Mouse (Mus musculus) gastrocnemius, adult 8-10 months (tissue): Measurements from ENCODE around the gene Rnf141. TPM values are rescaled to one million over a fixed set of nuclear protein-coding genes. Genes with fewer than 3 reads are reported as not detected.

Experiments
- DNase-seq, 2 experiments: peaks; one replicate each; pipeline ENCODE4 v3.0.0; 2022; ENCODE audit warnings: low spot score in 2 of 2
- total RNA-seq, 4 experiments: library from RNA; stranded (reverse); gene quantifications; 2 replicates each; pipeline ENCODE4 v1.2.4; 2022

The Rnf141 gene
- 10 to 100 TPM; 19.8 to 25.9 (median 23.2) TPM for total RNA-seq

DNA sequence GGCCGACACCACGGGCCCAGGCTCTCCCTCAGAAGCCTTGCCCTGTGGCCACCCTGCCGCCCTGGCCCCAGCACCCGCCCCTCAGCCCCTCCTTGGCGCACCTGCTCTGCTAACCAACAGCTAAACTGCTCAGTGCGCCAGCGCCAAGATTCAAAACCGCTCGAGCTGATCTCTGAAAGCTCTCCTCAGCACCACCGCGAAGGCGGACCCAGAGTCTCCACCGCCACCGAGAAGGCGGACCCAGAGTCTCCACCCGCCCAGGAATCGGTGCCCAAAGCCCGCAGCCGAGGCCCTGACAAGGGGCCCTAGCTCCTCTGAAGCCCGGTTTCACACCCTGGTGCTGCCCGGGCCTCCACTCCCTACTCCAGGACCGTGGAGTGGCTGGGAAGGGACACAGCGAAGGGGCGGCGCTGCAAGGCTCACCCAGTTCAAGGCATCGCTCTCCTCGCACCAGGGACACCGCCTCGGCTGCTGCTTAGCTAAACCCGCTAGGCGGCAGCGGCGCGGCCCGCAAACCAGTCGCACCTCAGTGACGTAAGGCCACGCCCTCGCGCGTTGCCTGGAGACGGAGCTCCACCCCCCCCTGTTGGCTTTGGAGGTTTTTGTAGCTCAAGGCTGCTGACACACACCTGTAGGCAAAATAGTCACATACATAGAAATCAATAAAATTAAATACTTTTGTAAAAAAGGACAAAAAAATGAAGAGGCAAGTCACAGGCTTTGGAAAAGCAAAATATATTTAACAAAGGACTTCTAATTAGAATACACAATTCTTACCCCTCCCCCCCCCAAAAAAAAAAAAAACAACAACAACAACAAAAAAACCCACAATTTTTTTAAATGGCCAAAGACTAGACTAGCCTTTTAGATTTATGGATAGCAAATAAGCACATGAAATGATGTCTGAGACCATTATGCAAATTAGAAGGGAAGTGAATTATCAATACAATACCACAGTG lies at the start of gene Rnf141:
Gene Rnf141 (minus strand): TSS at position 542 of the 959 bp plus-strand sequence.
- DNase-seq, result peak; percentile 81 to 85

DNA sequence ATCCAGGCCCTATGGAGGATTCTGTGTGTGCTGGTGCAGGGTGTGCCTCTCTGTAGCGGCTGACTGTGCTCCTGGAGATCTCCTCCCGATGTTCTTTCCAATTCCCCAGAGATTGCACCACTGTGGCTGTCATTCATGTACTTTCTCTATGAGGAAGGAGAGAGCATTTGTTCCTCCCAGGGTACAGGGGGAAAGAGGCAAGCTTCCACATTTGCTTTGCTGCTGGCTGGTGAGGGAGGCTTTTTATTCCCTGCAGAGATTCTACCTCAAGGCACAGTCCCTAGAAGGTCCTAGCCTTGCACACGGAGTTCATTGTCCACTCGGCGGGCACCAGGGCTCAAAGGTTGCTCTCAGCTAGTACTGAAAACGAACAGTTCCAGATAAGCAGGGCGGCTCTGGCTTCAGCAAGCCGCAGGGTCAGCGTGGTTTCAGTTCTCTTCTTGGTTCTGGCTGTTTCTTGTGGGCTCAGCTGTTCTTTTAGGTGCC lies 47.3 kb upstream of the Rnf141 start:
- peak in 1 of 2 experiments; percentile 12 for DNase-seq

DNA sequence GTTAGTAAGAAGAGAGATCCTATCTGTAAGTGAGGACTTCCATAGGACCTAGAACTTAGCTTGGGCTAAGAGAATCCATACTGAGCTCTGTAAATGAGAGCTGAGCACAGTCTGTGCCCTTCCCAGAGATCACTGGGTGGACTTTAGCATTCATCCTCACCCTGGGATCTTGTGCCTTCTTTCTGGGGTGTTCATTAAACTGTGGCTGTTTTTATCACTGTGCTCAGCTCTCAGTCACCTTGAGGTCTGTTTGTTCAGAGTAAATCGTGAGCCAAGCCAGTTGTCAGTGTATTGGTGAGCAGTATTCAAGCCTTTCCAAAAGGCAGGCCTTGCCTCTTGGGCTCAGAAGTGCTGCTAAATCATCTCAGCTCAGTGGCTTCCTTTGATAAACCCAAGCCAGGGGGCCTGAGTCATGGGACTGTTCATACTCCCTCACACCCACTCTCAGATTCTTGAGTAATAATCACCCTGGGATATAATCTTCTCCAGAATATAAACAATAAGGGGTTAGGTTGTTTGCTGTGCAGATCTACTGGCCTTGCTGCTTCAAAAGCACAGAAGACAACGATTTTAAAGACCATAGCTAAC lies 37.6 kb upstream of the Rnf141 start:
- no peak for DNase-seq

DNA sequence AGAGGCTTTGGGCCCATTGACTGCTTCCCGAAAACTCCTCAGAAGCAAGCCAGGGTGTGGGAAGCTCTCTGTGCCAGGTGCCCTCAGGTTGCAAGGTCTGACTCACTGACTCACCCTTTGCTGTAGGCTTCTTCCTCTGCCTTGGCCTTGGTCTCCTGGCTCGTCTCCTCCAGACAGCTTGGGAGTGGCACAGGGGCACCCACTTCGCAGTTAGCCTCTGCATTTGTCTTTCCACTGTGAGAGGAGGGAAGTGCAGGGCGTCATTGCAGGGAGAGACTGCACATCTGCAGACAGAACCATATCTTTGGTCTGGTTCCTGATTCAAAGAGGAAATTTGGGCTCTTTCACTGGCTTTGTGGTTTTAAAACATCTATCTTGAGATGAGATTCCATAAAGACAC lies 33.8 kb upstream of the Rnf141 start:
- DNase-seq, result no peak

DNA sequence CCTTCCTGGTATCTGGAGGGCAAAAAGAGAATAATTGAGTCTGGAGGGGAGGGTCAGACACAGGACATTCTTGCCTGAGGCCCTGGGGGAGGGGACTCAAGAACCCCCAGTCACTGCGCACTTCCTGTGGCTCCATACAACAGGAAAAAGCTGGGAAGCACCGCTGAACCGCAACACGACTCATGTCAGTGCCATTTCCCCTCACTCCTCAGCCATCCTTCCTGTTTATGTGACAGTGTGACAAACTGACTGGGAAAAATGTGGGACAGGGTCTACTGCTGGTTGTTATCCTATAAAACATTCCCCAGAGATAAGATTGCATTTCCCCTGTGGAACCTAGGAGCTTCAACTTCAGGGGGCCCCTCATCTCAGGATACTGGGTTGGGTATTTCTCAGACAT lies 32.7 kb upstream of the Rnf141 start:
- DNase-seq, result no peak

DNA sequence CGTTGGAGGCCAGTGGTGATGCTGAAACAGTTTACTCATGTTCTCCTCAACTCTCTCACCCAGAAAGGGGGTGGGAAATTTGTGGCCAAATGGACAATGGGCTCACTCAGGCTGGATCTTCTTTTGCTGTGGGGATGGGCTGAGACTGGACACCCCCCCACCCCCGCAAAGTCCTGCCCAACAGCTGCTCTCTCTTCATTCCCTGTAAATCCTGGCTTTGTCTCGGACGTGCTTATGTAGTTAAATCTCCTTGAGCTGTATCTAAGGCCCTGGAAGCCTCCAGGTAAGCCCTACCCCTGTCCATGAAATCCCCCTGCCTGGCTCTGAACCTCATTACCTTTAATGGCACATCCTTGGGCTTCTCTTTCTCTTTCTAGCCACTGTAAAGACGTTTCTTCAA lies 24.6 kb upstream of the Rnf141 start:
- no peak for DNase-seq

DNA sequence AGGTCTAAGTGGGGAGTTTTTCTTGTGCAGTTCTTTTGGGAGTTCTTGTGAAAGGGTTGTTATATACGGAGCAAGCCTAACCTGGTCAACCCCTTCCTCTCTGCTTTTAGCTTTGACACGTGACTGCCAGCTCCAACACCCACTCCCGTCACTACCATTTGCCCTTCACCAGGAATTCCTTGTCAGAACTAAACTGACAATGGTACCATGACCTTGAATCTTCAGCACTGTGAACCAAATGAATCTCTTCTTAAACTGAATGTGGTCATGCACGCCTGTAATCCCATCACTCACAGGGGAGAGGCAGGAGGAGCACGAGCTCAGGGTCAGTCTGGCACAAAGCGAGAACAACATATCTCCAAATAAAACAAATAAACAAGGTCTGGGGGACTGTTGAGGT lies 22.9 kb upstream of the Rnf141 start:
- no peak for DNase-seq

DNA sequence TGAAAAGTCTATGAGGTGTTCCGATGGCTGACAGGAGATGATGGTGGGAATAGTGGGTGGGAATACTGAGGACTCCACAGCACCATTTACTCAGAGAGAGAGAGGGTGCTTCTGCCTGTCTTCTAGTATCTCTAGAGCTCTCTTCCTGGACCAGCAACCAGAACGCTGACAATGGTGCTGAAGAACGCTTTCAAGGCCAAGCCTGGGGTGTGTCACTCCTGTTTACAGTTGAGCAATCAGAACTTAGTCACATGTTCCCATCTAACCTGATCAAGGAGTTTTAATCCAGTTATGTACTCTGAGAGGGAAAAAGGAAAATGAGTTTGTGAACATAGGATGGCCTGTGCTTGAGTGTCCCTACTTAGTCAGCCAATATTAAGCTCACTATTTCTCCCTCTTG lies 21.8 kb upstream of the Rnf141 start:
- no peak for DNase-seq

DNA sequence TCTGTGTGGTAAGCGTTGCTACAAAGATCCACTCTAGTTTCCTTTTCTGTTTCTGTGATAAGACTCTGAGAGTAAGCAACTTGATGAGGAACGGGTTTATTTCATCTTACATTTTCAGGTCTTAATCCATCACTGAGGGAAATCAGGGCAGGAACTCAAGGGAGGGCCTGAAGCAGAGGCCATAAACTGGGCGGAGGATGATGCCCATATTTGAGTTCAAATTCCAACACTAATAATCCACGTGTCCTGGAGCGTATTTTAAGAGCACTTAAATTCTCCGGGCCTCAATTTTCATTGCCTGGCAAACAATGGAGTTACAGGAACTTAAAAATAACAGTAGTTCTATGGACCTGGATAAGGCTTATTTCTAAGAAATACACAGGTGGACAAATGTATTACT lies 21.3 kb upstream of the Rnf141 start:
- no peak for DNase-seq

DNA sequence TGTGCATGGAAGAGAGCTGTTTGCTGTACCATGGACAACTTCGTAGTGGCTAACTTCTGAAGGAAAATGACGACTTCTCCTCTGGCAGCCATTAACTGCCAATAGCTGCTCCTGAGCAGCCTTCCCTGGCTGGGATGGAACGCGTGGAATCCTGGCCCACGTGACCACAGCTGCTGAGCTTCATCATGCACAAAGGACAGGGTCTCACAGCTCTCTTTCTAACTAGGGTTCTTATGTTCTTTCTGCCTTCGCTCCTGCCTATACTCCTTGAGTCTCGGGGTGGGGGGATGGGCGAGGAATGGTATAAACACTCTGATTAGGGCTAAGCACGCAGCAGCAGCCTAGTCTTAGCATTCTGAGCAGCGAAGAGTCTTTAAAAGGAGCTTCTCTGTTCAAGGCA lies 20.8 kb upstream of the Rnf141 start:
- no peak for DNase-seq

DNA sequence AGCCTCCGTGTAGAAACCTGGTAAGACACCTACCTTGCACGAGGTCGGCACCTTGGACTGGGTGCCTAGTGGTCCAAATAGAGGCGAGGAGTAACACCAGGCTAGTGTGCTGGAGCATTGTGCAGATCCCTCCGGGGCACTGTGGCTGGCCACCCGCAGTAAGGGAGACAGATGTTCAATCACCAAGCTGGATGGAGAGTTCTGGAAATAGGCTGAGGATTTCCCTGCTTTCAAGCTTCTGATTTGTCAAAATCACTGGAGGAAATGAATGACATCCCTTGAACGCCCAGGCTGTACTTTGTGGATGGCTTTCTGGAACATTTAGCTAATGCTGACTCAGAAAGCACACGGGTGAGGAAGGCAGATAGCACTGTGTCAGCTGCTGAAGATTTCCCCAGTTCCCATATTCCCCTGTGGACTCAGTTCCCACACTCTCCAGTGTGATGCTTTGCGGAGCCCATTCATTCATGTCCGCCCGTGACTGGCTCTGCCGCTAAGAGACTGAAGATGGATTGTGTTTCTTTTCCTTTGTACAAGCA lies 18.6 kb upstream of the Rnf141 start, which contains the start of gene Lyve1:
Gene Lyve1 (minus strand): TSS at position 489 of the 539 bp plus-strand sequence.
- DNase-seq, result no peak

DNA sequence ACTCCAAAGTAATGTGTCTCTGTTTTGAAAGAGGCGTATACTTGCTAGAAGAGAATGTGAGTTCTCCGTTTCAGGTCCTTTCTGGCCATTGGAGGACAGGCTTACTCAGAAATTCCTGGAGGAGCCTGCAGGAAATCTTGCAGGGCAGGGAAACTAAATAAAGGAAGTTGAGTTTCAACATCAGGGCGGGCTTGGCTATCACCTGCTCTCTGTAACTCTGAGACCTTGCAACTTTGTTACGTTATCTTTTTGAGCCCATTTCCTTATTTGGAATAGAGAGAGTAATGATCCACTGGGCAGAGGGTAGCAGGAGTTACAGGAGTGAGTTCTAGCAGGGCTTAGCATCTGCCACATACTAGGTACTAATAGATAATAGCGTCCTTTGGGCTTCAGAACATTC lies 15.9 kb upstream of the Rnf141 start:
- DNase-seq, result no peak

DNA sequence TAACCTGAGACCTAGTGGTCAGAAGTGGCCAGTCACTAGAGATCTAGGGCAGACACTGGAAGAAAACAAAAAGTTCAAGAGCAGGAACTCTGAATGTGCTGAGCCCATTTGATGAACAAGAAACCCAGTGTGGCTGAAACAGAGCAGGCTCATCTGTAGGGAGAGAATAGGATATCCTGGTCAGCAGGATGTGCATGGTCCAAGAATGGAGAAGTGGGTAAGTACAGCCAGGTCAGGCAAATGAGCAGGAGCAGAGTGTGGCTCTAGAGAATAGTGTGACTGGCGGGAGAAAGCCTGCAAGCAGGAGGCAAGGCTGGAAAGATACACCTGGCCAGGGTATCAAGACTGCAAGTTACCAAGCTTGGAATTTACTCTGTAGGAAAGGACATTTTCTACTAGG lies 11.3 kb upstream of the Rnf141 start:
- no peak for DNase-seq

DNA sequence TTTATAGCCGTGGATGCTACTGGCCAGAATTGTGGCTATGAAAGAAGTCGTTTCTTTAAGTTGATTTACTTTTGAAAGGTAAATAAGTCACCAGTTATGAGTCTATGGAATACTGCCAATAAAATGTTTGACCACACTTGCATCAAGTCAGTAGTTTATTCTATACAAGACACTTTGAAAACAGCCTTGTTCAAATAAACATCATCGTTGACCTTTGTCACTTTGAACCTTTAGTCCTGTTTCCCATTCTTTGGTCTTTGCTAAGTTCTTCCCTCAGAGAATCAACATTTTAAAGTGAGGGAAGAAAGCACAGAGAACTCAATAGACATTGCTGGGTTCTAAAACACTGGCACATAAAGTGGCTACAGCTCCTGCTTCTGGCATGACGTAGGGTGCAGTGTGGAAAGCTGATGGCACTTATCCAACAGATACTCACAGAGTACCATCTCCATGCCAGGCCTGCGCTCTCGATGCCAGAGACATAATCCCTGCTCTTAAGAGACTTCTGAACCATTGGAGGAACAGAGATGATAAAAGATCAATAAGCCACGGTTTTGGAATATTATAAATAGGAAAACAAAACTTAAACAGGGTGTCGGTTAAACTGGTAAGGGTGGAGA lies 10.8 kb upstream of the Rnf141 start:
- no peak for DNase-seq

DNA sequence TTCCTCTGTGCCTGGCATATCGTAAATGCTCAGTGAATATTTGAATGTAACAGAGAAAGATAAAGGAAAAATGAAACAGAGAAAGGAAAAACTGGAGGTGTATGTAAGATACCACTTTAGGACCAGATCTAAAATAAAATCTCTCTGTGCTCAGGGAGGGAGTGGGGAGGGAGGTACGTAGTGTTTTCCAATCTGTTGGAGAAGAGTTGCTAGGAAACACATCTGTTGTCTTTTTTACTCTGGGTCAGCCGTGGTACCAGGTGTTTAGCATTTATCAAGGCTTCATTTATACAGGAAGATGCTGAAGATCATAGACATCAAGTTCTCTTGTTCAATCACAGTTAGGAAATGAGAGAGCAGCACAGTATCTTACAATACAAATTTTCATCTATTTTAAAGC lies 10.3 kb upstream of the Rnf141 start:
- DNase-seq, result no peak

DNA sequence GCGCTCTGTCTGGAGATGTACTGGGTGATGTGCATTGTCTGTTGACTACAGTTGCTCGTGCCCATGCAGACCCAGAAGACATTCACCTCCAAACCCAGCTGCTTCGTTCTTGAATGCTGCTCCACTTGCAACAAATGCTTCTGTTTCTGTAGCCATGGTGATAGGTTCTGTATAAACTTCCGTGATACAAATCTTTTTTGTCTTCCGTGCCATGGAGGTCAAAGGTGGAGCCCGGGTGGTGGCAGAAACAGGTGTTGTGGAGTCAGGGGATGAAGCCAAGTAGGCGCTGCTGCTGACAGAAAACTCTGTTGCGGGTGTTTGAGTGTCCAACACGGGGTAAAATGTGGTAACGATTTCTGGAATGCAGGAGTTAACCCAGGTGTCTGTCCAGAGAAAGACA lies 9.4 kb upstream of the Rnf141 start:
- no peak for DNase-seq

DNA sequence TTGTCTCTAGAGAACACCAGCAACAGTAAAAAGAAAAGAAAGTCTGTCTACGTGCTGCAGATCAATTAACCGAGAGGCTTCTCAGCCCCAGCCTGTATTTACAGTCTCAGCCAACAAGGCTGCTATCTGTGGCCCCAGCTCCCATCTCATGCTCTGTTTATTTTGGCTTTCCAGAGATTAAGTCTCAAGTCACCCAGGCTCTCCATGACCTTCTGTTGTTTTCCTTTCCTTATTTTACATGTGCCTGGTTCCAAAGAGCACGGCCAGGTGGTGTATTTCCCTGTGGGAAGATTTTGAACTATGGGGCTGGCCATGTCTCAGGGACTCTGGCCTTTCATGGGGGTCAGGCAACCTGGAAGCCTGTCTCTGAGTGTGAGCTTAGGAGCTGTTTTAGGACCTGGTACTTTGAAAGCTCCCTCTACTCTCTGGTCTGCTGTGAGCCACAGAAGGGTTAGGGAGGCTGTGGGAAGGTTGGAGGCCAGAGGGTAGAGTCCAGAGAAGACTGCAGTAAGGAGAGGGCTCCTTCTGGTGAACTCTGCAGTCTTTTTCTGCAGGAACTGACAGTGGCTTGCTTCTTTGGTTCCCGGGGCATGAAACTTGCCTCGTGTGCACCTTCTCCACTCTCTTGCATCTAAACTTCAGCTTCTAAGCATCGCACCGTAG lies 7.4 kb upstream of the Rnf141 start:
- DNase-seq, result no peak

DNA sequence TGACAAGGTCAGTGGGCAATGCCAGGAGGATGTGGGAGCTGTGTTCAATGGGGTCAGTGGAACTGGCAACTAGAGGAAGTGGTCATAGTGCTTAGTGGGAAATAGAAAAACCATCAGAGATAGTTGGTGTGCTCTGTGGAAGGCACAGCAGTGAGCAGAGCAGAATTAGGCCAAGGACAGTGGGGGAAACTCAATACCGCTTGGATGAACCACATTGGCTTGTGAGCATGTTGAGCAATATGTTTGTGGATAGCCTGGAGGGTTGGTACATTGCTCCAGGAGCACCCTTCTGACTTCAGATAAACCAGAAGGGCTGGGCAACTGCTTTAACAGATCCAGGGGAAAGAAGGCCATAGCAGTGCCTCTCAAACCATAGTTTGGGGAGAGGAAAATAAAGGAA lies 4.1 kb upstream of the Rnf141 start:
- DNase-seq, result no peak

DNA sequence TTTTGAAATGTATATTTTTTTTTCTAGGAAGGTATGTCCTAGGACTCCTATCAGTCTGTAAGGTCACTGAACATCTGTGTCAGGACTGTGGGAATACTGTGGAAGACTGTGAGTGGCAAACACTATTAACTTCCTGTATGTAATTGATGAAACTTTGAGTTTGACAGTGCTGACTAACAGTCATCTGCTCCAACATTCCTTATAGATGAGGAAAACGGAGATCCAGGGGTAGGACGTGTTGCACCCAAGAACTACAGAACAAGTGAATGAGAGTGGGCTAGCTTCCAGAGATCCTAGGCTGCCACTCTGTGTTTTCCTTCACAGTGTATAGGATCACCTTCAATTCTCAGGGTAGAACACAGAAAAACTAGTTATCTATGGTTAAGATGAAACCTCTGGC lies 3.1 kb upstream of the Rnf141 start:
- DNase-seq, result no peak

DNA sequence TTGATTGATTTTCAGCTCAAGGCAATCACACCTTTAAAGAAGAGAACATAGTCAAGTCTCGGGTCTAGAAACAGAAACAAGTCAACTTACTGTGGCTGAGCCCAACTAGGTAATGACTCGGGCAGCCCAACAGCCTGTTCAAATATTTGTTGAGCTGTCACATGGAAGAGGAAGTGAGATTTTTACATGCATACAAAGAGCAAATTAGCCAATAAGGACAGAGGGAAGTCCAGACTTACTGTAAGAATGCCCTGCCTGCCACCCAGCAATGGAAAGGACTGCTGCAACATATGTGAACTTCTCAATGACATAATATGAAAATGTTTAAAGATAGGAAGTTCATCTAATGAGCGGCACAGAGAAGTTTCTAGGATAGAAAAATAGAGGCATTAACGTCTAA lies 3.9 kb downstream of the Rnf141 start:
- no peak for DNase-seq

DNA sequence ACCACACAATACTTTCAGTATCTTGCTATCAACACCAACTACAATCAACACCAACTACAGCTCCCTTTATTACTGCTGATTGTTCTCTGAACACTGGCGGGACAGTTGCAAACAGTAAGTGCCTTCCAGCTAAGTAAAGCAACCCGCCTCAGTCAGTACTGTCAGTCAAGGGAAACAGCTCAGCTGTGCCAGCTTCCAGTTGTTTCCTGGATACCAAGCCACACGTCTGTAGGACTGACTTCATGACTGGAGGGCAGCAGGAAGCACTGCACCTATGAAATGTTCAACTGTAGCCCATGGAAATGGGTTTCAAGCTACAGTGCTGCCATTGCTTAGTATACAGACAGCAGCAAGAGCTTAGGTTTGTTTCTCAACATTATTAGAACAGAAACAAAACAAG lies 9.7 kb downstream of the Rnf141 start:
- no peak for DNase-seq
